Comparison of ENCODE assay signal across 18 mouse cellular contexts in genomic region chr7:136588491-136588890, GRCm38 (mm10).
"Had no signal": no experiment of that assay in that cellular context is flagged by ENCODE, and none has a peak within 500 bp of the region (broad histone marks: within the 10 kb centered on the region; RNA-seq: fewer than 3 reads in every experiment).

No protein-coding gene starts in this region.

- H3K9me3 ChIP-seq: kidney, embryonic 15.5 days; limb, embryonic 12.5 days; liver, embryonic 13.5 days; lung, embryonic 15.5 days; midbrain, embryonic 12.5 days; neural tube, embryonic 12.5 days had no signal

- ATAC-seq: liver, postnatal 0 days had no signal

- H3K27ac ChIP-seq: kidney, embryonic 15.5 days; left cerebral cortex, adult 2 months; limb, embryonic 12.5 days; liver, embryonic 13.5 days; lung, embryonic 15.5 days; macrophage; midbrain, embryonic 12.5 days; neural tube, embryonic 12.5 days; stomach, postnatal 0 days had no signal

- H3K27me3 ChIP-seq: neural tube, embryonic 12.5 days had no signal

- DNase-seq: kidney, adult 2 months; kidney, postnatal 25 days; liver; liver, embryonic 13.5 days; liver, postnatal 0 days; lung, postnatal 14 days; right cerebral cortex, postnatal 14 days; thymus, postnatal 4 days had no signal

- H3K9ac ChIP-seq: kidney, embryonic 15.5 days; limb, embryonic 12.5 days; liver, embryonic 13.5 days; liver, postnatal 0 days; lung, embryonic 15.5 days; midbrain, embryonic 12.5 days; neural tube, embryonic 12.5 days had no signal

- H3K4me3 ChIP-seq: kidney, embryonic 15.5 days; left cerebral cortex, adult 2 months; limb, embryonic 12.5 days; liver, embryonic 13.5 days; lung, embryonic 15.5 days; megakaryocyte, embryonic 14.5 days; midbrain, embryonic 12.5 days; myocyte; neural tube, embryonic 12.5 days had no signal

- H3K36me3 ChIP-seq: kidney, embryonic 15.5 days; limb, embryonic 12.5 days; liver, embryonic 13.5 days; lung, embryonic 15.5 days; midbrain, embryonic 12.5 days; neural tube, embryonic 12.5 days had no signal

- H3K4me1 ChIP-seq: liver, embryonic 13.5 days; lung, embryonic 15.5 days; megakaryocyte, embryonic 14.5 days had no signal

- H3K4me2 ChIP-seq: kidney, embryonic 15.5 days; limb, embryonic 12.5 days; liver, embryonic 13.5 days; lung, embryonic 15.5 days; midbrain, embryonic 12.5 days; neural tube, embryonic 12.5 days had no signal
